Mouse (Mus musculus): ENCODE measurements at regions not wholly inside any gene's neighbourhood (a gene's known extent, or its start where the extent isn't known, plus 50 kb on each side); places are given as distances from the start of the nearest gene placed in this dataset.

DNA sequence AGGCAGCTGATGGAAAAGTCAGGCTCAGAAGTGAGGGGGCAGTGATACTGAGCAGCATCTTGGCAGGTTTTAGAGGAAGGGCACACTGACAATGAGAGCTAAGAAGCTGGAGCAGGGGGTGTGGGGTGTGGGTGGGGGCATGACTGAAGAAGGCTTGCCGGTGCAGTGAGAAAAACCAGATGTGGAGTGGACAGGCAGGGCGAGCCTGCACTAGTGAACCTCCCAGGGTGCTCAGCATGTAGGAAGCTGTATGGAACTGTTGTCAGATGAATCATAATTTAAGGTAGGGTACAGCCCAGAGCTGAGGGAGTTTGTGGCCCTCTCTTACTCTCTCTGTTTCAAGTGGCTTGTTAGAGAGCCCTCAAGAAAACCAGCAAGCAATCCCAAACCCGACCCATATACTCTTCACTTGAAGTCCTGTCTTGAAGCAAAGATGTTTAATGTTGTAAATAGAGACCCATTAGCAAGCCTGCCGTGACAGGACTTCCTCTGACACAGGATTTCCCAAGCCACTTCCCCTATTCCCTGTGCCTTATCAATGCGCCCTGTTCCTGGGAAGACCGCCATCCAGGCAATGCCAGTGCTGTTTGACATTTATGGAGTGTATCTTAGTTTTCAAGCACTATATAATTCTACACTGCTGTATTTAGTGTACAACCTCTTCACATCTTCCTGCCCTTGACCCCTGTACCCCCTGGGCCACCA is 90.4 kb upstream of the Npvf start:
- no peak for DNase-seq
- Histone ChIP-seq H3K4me3 (replicated peaks; ENCODE audit: extremely low read depth, low read depth, low read length) (no peak overlapping the region), H3K4me1 (ENCODE audit: control insufficient read depth, insufficient read depth, low read length) (no peaks in the 10 kb centered on the region)
- WGBS = 39% methylated on average over 6 of the region's 6 CpGs
- TF ChIP-seq POLR2A (IDR thresholded peaks at IDR 0.05; ENCODE audit: borderline replicate concordance, extremely low read depth, low read depth, low read length) (no peak), CTCF (IDR thresholded peaks at IDR 0.05; ENCODE audit: insufficient read depth, low read length) (no peak)

GRCm38 (mm10) chr6:50753151-50753550 is 98.9 kb upstream of the Npvf start:
- Histone ChIP-seq H3K4me1 (ENCODE audit: control insufficient read depth, insufficient read depth, low read length) (no peaks in the 10 kb centered on the region), H3K4me3 (replicated peaks; ENCODE audit: extremely low read depth, low read depth, low read length) (no peak overlapping the region)
- WGBS = 77% methylated on average over 7 of the region's 7 CpGs
- DNase-seq = no peak
- no peak for TF ChIP-seq CTCF (IDR thresholded peaks at IDR 0.05; ENCODE audit: insufficient read depth, low read length)
- no peak for TF ChIP-seq POLR2A (IDR thresholded peaks at IDR 0.05; ENCODE audit: borderline replicate concordance, extremely low read depth, low read depth, low read length)

- no peak for TF ChIP-seq POLR2A (IDR thresholded peaks at IDR 0.05; ENCODE audit: borderline replicate concordance, extremely low read depth, low read depth, low read length)
- no peak for TF ChIP-seq CTCF (IDR thresholded peaks at IDR 0.05; ENCODE audit: insufficient read depth, low read length)
- no peak for DNase-seq
- WGBS = 88% methylated on average over 12 of the region's 12 CpGs
- Histone ChIP-seq H3K4me1 (ENCODE audit: control insufficient read depth, insufficient read depth, low read length) (no peaks in the 10 kb centered on the region), H3K4me3 (replicated peaks; ENCODE audit: extremely low read depth, low read depth, low read length) (no peak overlapping the region)
These were observed 100.5 kb upstream of the Npvf start for GRCm38 (mm10) chr6:50754786-50755185.

GRCm38 (mm10) chr6:50760367-50760766 is 106.1 kb upstream of the Npvf start:
- TF ChIP-seq CTCF (IDR thresholded peaks at IDR 0.05; ENCODE audit: insufficient read depth, low read length) = no peak
- TF ChIP-seq POLR2A (IDR thresholded peaks at IDR 0.05; ENCODE audit: borderline replicate concordance, extremely low read depth, low read depth, low read length) = no peak
- no peak overlapping the region for H3K4me3 ChIP-seq (replicated peaks; ENCODE audit: extremely low read depth, low read depth, low read length)
- 30% methylated on average over 6 of the region's 6 CpGs for WGBS
- no peaks in the 10 kb centered on the region for H3K4me1 ChIP-seq (ENCODE audit: control insufficient read depth, insufficient read depth, low read length)
- DNase-seq = peak; percentile 17

- WGBS = 84% methylated on average over 4 of the region's 4 CpGs
- TF ChIP-seq POLR2A (IDR thresholded peaks at IDR 0.05; ENCODE audit: borderline replicate concordance, extremely low read depth, low read depth, low read length) (no peak), CTCF (IDR thresholded peaks at IDR 0.05; ENCODE audit: insufficient read depth, low read length) (no peak)
- no peak for DNase-seq
- Histone ChIP-seq H3K4me1 (ENCODE audit: control insufficient read depth, insufficient read depth, low read length) (no peaks in the 10 kb centered on the region), H3K4me3 (replicated peaks; ENCODE audit: extremely low read depth, low read depth, low read length) (no peak overlapping the region)
These were observed 108.9 kb upstream of the Npvf start for GRCm38 (mm10) chr6:50763121-50763520.

GRCm38 (mm10) chr6:50766442-50766915 is 112.2 kb upstream of the Npvf start:
- Histone ChIP-seq H3K4me1 (ENCODE audit: control insufficient read depth, insufficient read depth, low read length) (no peaks in the 10 kb centered on the region), H3K4me3 (replicated peaks; ENCODE audit: extremely low read depth, low read depth, low read length) (no peak overlapping the region)
- no peak for DNase-seq
- WGBS = 25% methylated on average over 14 of the region's 14 CpGs
- TF ChIP-seq POLR2A (IDR thresholded peaks at IDR 0.05; ENCODE audit: borderline replicate concordance, extremely low read depth, low read depth, low read length) = no peak
- TF ChIP-seq CTCF (IDR thresholded peaks at IDR 0.05; ENCODE audit: insufficient read depth, low read length) = no peak

DNA sequence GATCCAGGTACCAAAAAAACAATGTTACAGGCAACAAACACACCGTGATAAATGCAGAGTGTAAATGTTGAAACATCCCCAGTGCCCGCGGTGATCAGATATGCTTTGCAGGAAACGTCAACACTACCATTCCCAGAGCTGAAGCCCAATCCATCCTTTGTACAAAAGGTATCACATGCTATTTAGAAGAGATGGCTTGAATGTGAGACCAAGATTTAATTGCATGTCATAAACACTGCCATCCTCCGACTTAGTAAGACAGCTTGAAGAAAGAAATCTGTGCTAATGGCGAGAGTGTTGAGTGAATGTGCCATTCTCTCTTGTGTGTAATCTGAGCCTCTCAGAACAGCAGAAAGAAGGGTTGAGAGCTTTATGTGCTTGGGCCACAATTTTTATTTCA is 112.9 kb upstream of the Npvf start:
- H3K4me1 ChIP-seq (ENCODE audit: control insufficient read depth, insufficient read depth, low read length) = no peaks in the 10 kb centered on the region
- 61% methylated on average over 6 of the region's 6 CpGs for WGBS
- TF ChIP-seq CTCF (IDR thresholded peaks at IDR 0.05; ENCODE audit: insufficient read depth, low read length) (no peak), POLR2A (IDR thresholded peaks at IDR 0.05; ENCODE audit: borderline replicate concordance, extremely low read depth, low read depth, low read length) (no peak)
- no peak for DNase-seq
- H3K4me3 ChIP-seq (replicated peaks; ENCODE audit: extremely low read depth, low read depth, low read length) = no peak overlapping the region

DNA sequence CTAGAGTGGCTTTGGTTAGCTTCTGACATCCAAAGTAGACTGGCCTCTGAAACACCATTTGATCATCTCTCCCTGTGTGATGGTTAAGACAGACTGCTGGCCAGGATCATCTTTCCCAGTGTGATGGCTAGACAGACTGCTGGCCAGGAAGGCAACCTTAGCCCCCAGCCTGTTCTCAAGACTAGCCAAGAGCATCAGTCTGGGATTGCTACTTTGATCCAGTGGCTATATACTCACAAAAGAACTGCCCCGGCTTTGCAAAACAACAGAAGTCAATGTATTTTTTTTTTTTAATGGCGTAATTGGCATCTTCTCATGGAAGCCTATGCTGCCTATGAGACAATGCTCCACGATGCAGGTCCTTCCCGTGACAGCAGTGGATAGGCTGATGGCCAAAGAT is 113.6 kb upstream of the Npvf start:
- TF ChIP-seq POLR2A (IDR thresholded peaks at IDR 0.05; ENCODE audit: borderline replicate concordance, extremely low read depth, low read depth, low read length) (no peak), CTCF (IDR thresholded peaks at IDR 0.05; ENCODE audit: insufficient read depth, low read length) (no peak)
- 95% methylated on average over 4 of the region's 4 CpGs for WGBS
- Histone ChIP-seq H3K4me1 (ENCODE audit: control insufficient read depth, insufficient read depth, low read length) (no peaks in the 10 kb centered on the region), H3K4me3 (replicated peaks; ENCODE audit: extremely low read depth, low read depth, low read length) (no peak overlapping the region)
- no peak for DNase-seq

DNA sequence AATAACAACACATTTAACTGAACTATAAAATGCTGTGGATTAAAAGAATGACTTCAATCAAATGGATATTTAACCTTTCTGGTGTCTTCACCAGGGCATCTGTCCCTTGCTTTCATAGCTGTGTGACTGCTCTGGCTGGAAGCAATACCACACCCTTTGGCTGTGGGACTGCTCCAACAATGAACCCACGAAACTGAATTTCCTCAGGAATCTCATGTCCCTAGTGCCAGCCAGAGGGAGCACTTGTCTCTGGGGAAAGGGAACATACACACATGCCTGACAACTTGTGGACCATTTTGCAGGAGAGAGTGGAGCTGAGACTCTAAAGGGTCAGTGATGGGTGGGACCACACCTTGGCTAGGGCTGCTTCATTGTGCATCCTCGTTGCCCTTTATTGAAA is 114.9 kb upstream of the Npvf start:
- TF ChIP-seq POLR2A (IDR thresholded peaks at IDR 0.05; ENCODE audit: borderline replicate concordance, extremely low read depth, low read depth, low read length) (no peak), CTCF (IDR thresholded peaks at IDR 0.05; ENCODE audit: insufficient read depth, low read length) (no peak)
- DNase-seq = no peak
- no peaks in the 10 kb centered on the region for H3K4me1 ChIP-seq (ENCODE audit: control insufficient read depth, insufficient read depth, low read length)
- WGBS = 71% methylated on average over 2 of the region's 2 CpGs
- no peak overlapping the region for H3K4me3 ChIP-seq (replicated peaks; ENCODE audit: extremely low read depth, low read depth, low read length)

GRCm38 (mm10) chr6:50770481-50770880 is 116.2 kb upstream of the Npvf start:
- 81% methylated on average over 3 of the region's 3 CpGs for WGBS
- no peak for DNase-seq
- H3K4me1 ChIP-seq (ENCODE audit: control insufficient read depth, insufficient read depth, low read length) = no peaks in the 10 kb centered on the region
- no peak overlapping the region for H3K4me3 ChIP-seq (replicated peaks; ENCODE audit: extremely low read depth, low read depth, low read length)
- no peak for TF ChIP-seq CTCF (IDR thresholded peaks at IDR 0.05; ENCODE audit: insufficient read depth, low read length)
- no peak for TF ChIP-seq POLR2A (IDR thresholded peaks at IDR 0.05; ENCODE audit: borderline replicate concordance, extremely low read depth, low read depth, low read length)

All from lung, adult 2 months (tissue).